Mouse (Mus musculus) cerebellum, adult 2 months (tissue): Measurements from ENCODE around the gene Cyp4f18. TPM values are rescaled to one million over a fixed set of nuclear protein-coding genes. Genes with fewer than 3 reads are reported as not detected.
A peak's percentile ranks its signal among the peaks of the same experiment; 100 is the strongest.

Source experiments
- DNase-seq, 2 experiments: peaks; one replicate each; pipeline ENCODE4 v3.0.0; 2021
- H3K27ac ChIP-seq: fragments of 200-500 bp; 2 replicates; pipeline ENCODE4 v1.5.1; 2012; ENCODE audit warnings: low read length, control low read depth, inconsistent platforms; ENCODE audit not compliant: insufficient read depth
- H3K27me3 ChIP-seq: fragments of 200-500 bp; 2 replicates; pipeline ENCODE4 v1.6.1; 2012; ENCODE audit warnings: inconsistent platforms, mild to moderate bottlenecking, low read length, moderate library complexity; ENCODE audit not compliant: control insufficient read depth, insufficient read depth
- H3K4me1 ChIP-seq: fragments of 200-500 bp; 2 replicates; pipeline ENCODE4 v1.6.1; 2011; ENCODE audit warnings: low read length; ENCODE audit not compliant: control insufficient read depth, insufficient read depth
- H3K4me3 ChIP-seq: fragments of 200-500 bp; replicated peaks from 2 replicates; pipeline ENCODE3; 2011; ENCODE audit warnings: mild to moderate bottlenecking, low read depth, low read length, control low read depth; ENCODE audit not compliant: insufficient read depth
- CTCF ChIP-seq: fragments of 200-500 bp; IDR thresholded peaks from 2 replicates; pipeline ENCODE4 v1.5.1; 2011; ENCODE audit warnings: low read depth, mild to moderate bottlenecking, control low read depth, low read length, moderate library complexity, borderline replicate concordance; ENCODE audit not compliant: insufficient read depth
- POLR2A ChIP-seq: fragments of 200-500 bp; IDR thresholded peaks from 2 replicates; pipeline ENCODE4 v1.6.1; 2011; ENCODE audit warnings: low read length, control low read depth, borderline replicate concordance; ENCODE audit not compliant: insufficient read depth
- WGBS: fragments of 180-500 bp; shearing (Covaris S2); methylation state at CpG from one replicate; pipeline ENCODE4 v1.1.7; 2018; 5-methylcytosine and 5-hydroxymethylcytosine counted together
- polyA plus RNA-seq: library from polyadenylated mRNA; depleted of rRNA; stranded (reverse); fragments of >200 nt; gene quantifications from 2 replicates; pipeline ENCODE4 v1.2.3, GENCODE M21; 2012; rRNA removed

Gene Cyp4f18
- polyA plus RNA-seq, 1 experiment = 0.18 TPM

- DNase-seq = no peak
- 94% methylated on average over 1 of the region's 1 CpGs for WGBS
- Histone ChIP-seq H3K27ac (no peak overlapping the region), H3K27me3 (no peaks in the 10 kb centered on the region), H3K4me3 (no peak overlapping the region), H3K4me1 (peaks cover 3% of the 10 kb centered on the region; the same call in 1 of the 2 replicates)
- TF ChIP-seq POLR2A (no peak), CTCF (no peak)
These were observed 56.9 kb downstream of the Cyp4f18 start for GRCm38 (mm10) chr8:71952489-71952888.

GRCm38 (mm10) chr8:71951436-71952161 is 57.8 kb downstream of the Cyp4f18 start:
- peaks cover 3% of the 10 kb centered on the region; the same call in 1 of the 2 replicates for H3K4me1 ChIP-seq
- H3K4me3 ChIP-seq = peak overlapping the region; percentile 52
- no peak overlapping the region for H3K27ac ChIP-seq
- H3K27me3 ChIP-seq = no peaks in the 10 kb centered on the region
- WGBS = 29% methylated on average over 14 of the region's 14 CpGs
- DNase-seq = peak; percentile 12 to 41
- TF ChIP-seq POLR2A (no peak), CTCF (no peak)

DNA sequence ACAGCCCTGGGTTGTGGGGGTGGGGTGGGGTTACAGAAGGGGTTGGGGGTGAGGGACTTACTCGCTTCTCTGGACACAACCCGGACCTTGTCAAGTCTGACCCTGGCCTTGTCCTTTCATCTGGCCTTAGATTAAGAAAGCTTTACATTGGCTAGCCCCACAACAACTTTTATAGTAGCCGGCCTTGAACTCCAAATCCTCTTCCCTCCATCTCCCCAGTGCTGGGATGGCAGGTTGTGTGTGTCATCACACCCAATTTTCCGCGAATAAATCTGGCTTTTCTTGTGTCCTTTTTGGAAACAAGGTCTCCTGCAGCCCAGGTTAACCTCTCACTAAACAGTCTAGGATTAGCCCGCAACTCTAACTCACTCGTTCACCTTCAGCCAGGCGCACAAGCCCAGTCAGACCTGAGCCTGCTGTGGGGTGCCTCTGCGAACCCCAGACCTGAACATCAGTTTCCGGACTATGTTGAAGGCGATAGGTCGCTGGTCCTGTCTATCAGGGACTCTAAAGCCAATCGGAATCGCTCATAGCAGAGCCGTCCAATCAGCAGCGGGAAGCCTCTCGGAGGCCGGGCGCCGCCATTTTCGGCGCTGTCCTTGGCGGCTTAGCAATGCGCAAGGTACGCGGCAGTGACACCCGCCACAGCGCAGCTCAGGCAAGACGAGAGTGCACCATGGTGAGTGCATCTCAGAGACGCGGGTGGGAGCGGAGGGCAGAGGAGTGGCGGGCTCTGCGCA is 58.8 kb downstream of the Cyp4f18 start, which contains the start of gene Zfp961:
Zfp961 (plus strand) TSS at position 557 of the 740 bp plus-strand sequence.
- Histone ChIP-seq H3K4me1 (peaks cover 3% of the 10 kb centered on the region; the same call in 1 of the 2 replicates), H3K27ac (peak within 1 kb of the TSS; percentile 64), H3K4me3 (peak within 1 kb of the TSS; percentile 86), H3K27me3 (no peaks in the 10 kb centered on the region)
- no peak for TF ChIP-seq CTCF
- TF ChIP-seq POLR2A = peak; percentile 90
- peak; percentile 99 for DNase-seq
- WGBS = 4% methylated on average over 34 of the region's 34 CpGs

GRCm38 (mm10) chr8:71948624-71949023 is 60.8 kb downstream of the Cyp4f18 start:
- no peak for DNase-seq
- WGBS = 91% methylated on average over 5 of the region's 5 CpGs
- Histone ChIP-seq H3K27me3 (no peaks in the 10 kb centered on the region), H3K4me3 (no peak overlapping the region), H3K4me1 (peaks cover 3% of the 10 kb centered on the region; the same call in 1 of the 2 replicates), H3K27ac (no peak overlapping the region)
- no peak for TF ChIP-seq CTCF
- no peak for TF ChIP-seq POLR2A

- WGBS = 84% methylated on average over 1 of the region's 1 CpGs
- Histone ChIP-seq H3K27ac (no peak overlapping the region), H3K27me3 (no peaks in the 10 kb centered on the region), H3K4me1 (no peaks in the 10 kb centered on the region), H3K4me3 (no peak overlapping the region)
- no peak for DNase-seq
- no peak for TF ChIP-seq CTCF
- no peak for TF ChIP-seq POLR2A
These were observed 67.7 kb downstream of the Cyp4f18 start for GRCm38 (mm10) chr8:71941776-71942175.

DNA sequence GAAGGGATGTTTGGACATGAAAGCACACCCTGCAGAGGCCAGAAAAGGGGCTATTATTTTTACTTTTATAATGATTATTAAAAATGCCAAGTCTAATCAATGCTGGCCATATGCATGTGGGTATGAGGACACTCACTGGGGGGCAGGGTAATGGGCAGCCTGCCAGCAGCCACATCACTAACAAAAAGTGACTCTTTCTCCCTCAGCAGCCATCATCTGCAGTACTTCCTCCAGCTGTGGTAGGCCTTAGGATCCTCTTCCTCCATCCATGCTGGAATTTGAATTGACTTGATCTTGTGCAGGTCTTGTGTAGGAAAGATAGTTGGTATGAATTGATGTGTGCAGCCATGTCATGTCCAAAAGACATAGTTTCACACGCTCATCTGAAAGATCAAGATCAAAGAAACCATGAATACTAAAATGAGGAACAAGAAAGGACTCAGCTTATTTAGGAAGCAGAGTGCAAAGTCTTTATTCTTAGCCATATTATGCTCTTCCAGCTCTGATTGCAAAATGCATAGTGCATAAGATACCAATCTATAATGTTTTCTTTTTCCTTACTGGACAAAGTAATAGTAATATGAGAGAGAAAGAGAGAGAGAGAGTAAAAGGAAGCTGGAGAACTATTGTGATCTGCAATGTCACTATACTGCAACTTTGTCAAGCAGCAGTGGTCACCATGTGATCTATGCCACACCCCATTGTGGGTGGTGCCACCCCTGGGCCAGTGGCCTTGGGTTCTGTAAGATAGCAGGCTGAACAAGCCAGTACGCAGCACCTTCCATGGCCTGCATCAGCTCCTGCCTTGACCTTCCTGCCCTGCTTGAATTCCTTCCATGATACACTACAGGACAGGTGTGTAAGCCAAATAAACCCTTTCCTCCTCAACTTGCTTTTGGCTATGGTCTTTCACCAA is 68.9 kb downstream of the Cyp4f18 start:
- no peak for DNase-seq
- Histone ChIP-seq H3K4me1 (no peaks in the 10 kb centered on the region), H3K4me3 (no peak overlapping the region), H3K27ac (no peak overlapping the region), H3K27me3 (no peaks in the 10 kb centered on the region)
- TF ChIP-seq POLR2A (no peak), CTCF (no peak)
- 80% methylated on average over 2 of the region's 2 CpGs for WGBS

Other genes starting within 250 kb of the Cyp4f18 start
- 3.5 and 4.1 TPM in 2 replicates for gene Zfp709, start 127.6 kb downstream of the Cyp4f18 start, polyA plus RNA-seq
- gene Zfp882, start 101.0 kb downstream of the Cyp4f18 start, polyA plus RNA-seq = 8.0 and 9.0 TPM in 2 replicates
- gene Zfp617, start 101.0 kb downstream of the Cyp4f18 start, polyA plus RNA-seq = 20.8 and 21.8 TPM in 2 replicates
- 20.6 and 24.0 TPM in 2 replicates for gene Zfp961, start 58.6 kb downstream of the Cyp4f18 start, polyA plus RNA-seq
- 0.10 TPM in 1 of 2 replicates, not detected in the other for gene Olfr372, start 31.6 kb upstream of the Cyp4f18 start, polyA plus RNA-seq
- not detected in 2 replicates for gene Olfr373, start 73.6 kb upstream of the Cyp4f18 start, polyA plus RNA-seq
- gene Olfr374, start 97.4 kb upstream of the Cyp4f18 start, polyA plus RNA-seq = not detected in 2 replicates
- 40.2 and 43.5 TPM in 2 replicates for gene Tpm4, start 125.3 kb upstream of the Cyp4f18 start, polyA plus RNA-seq
- 67.6 and 68.7 TPM in 2 replicates for gene Rab8a, start 151.6 kb upstream of the Cyp4f18 start, polyA plus RNA-seq
- gene Hsh2d, start 180.0 kb upstream of the Cyp4f18 start, polyA plus RNA-seq = 0.11 TPM in 1 of 2 replicates, not detected in the other
- gene Cib3, start 203.2 kb upstream of the Cyp4f18 start, polyA plus RNA-seq = not detected in 2 replicates
- not detected in 2 replicates for gene Gm11034, start 204.0 kb upstream of the Cyp4f18 start, polyA plus RNA-seq
- 71.2 and 78.5 TPM in 2 replicates for gene Fam32a, start 210.1 kb upstream of the Cyp4f18 start, polyA plus RNA-seq
- 109 and 112 TPM in 2 replicates for gene Ap1m1, start 230.4 kb upstream of the Cyp4f18 start, polyA plus RNA-seq